In genomic region chr2:156998263-156998662, GRCm38 (mm10) we compare ENCODE assay signal across 19 mouse cellular contexts. TPM values are rescaled to one million over a fixed set of nuclear protein-coding genes. Genes with fewer than 3 reads are reported as not detected.
DNase-seq lines count a peak whose midpoint lies in the region; ATAC-seq lines count a peak whose summit lies in the region.
"Had no signal": no experiment of that assay in that cellular context is flagged by ENCODE, and none has a peak within 500 bp of the region (broad histone marks: within the 10 kb centered on the region; RNA-seq: fewer than 3 reads in every experiment).

No protein-coding gene starts in this region.

- no peak overlapping the region for H3K27ac ChIP-seq in midbrain, embryonic 11.5 days (ENCODE audit: low read depth, low read length)
- H3K27ac ChIP-seq: embryonic facial prominence, embryonic 15.5 days; forebrain, embryonic 15.5 days; heart, embryonic 10.5 days; hindbrain, embryonic 13.5 days had no signal

- ATAC-seq in midbrain, embryonic 11.5 days (ENCODE audit: low FRiP score), result no peak
- ATAC-seq: forebrain, embryonic 15.5 days; intestine, embryonic 16.5 days had no signal

- H3K4me3 ChIP-seq in midbrain, embryonic 11.5 days (ENCODE audit: low read depth, low read length), result no peak overlapping the region
- H3K4me3 ChIP-seq: embryonic facial prominence, embryonic 15.5 days; erythroblast, embryonic 14.5 days; forebrain, embryonic 15.5 days; heart, embryonic 10.5 days; hindbrain, embryonic 13.5 days had no signal

- H3K27me3 ChIP-seq in midbrain, embryonic 11.5 days (ENCODE audit: control insufficient read depth, insufficient read depth, low read length), result no peaks in the 10 kb centered on the region
- H3K27me3 ChIP-seq: embryonic facial prominence, embryonic 15.5 days; forebrain, embryonic 15.5 days; hindbrain, embryonic 13.5 days had no signal

- no peaks in the 10 kb centered on the region for H3K9me3 ChIP-seq in midbrain, embryonic 11.5 days (ENCODE audit: control insufficient read depth, low read length)
- H3K9me3 ChIP-seq: embryonic facial prominence, embryonic 15.5 days; forebrain, embryonic 15.5 days; heart, embryonic 10.5 days; hindbrain, embryonic 13.5 days had no signal

- WGBS in midbrain, embryonic 11.5 days, result 90% methylated on average over 5 of the region's 5 CpGs

- H3K4me2 ChIP-seq in midbrain, embryonic 11.5 days, result no peak overlapping the region
- H3K4me2 ChIP-seq: embryonic facial prominence, embryonic 15.5 days; forebrain, embryonic 15.5 days; hindbrain, embryonic 13.5 days had no signal

- H3K36me3 ChIP-seq in midbrain, embryonic 11.5 days (ENCODE audit: control insufficient read depth, insufficient read depth, low read length), result 0 out of 2 replicates have a peak, but pooled peaks cover 8% of the 10 kb centered on the region

- no peak overlapping the region for H3K9ac ChIP-seq in midbrain, embryonic 11.5 days (ENCODE audit: low read length)
- H3K9ac ChIP-seq: embryonic facial prominence, embryonic 15.5 days; forebrain, embryonic 15.5 days; hindbrain, embryonic 13.5 days had no signal

- H3K4me1 ChIP-seq in midbrain, embryonic 11.5 days (ENCODE audit: control insufficient read depth, insufficient read depth, low read length), result no peaks in the 10 kb centered on the region
- H3K4me1 ChIP-seq: embryonic facial prominence, embryonic 15.5 days; forebrain, embryonic 15.5 days; hindbrain, embryonic 13.5 days had no signal

- peak; percentile 81 for DNase-seq in cerebellum, adult 9-10 months
- DNase-seq in cerebellum, postnatal 4 days (ENCODE audit: low spot score in 2 of 2), result no peak
- DNase-seq in cerebellum, adult 9-11 months, result peak; percentile 74
- DNase-seq in cerebellum, postnatal 14 days, result peak; percentile 80 to 88
- DNase-seq in midbrain, embryonic 11.5 days (ENCODE audit: low spot score, missing footprints), result no peak
- no peak for DNase-seq in testis, postnatal 14 days (ENCODE audit: low spot score)
- DNase-seq: adrenal gland, adult 2 months; adrenal gland, postnatal 25 days; embryo, embryonic 11 days; gastrocnemius, postnatal 36 days; heart, adult 18-20 months; heart, postnatal 10 days; kidney, adult 2 months had no signal

RNA-seq across cellular contexts. Expression of gene Ndrg3, which starts 6.4 kb away (rescaled TPM):
- polyA plus RNA-seq in midbrain, embryonic 11.5 days (2014; fragmentation: Nextera tagmentation; extraction: Ambion mirVana), result 48.1 and 48.2 TPM in 2 replicates

RNA-seq across cellular contexts. Expression of gene Dsn1, which starts 8.7 kb away (rescaled TPM):
- 51.4 and 56.9 TPM in 2 replicates for polyA plus RNA-seq in midbrain, embryonic 11.5 days (2014; fragmentation: Nextera tagmentation; extraction: Ambion mirVana)

Comparison
In these comparisons a context has a peak if more than half of its experiments do, and no peak if none do; other contexts are left out.
1. DNase-seq: peak in cerebellum, adult 9-10 months (single experiment), cerebellum, adult 9-11 months (single experiment) and cerebellum, postnatal 14 days (2 of 2); none in cerebellum, postnatal 4 days (0 of 2), midbrain, embryonic 11.5 days (single experiment) and testis, postnatal 14 days (single experiment).